Mouse (Mus musculus) intestine, embryonic 15.5 days (tissue): ENCODE results near the gene Fam243. TPM values are rescaled to one million over a fixed set of nuclear protein-coding genes. Genes with fewer than 3 reads are reported as not detected.
A peak's percentile ranks its signal among the peaks of the same experiment; 100 is the strongest.

ENCODE experiments used
- ATAC-seq: fragments of 200-750 bp; cut with Nextera tagmentation; 2 replicates; pipeline ENCODE4 v1.8.0; 2017; ENCODE audit warnings: moderate TSS enrichment, moderate library complexity
- H3K27ac ChIP-seq: fragments of 300-500 bp; sonication (generic); 2 replicates; pipeline ENCODE4 v1.5.1; 2015; ENCODE audit warnings: mild to moderate bottlenecking, inconsistent platforms
- H3K27me3 ChIP-seq: fragments of 300-500 bp; sonication (generic); replicated peaks from 2 replicates; pipeline ENCODE4 v1.6.1; 2015; ENCODE audit warnings: inconsistent platforms
- H3K36me3 ChIP-seq: fragments of 300-500 bp; sonication (generic); 2 replicates; pipeline ENCODE4 v1.6.1; 2015; ENCODE audit warnings: inconsistent platforms
- H3K4me1 ChIP-seq: fragments of 300-500 bp; sonication (generic); replicated peaks from 2 replicates; pipeline ENCODE4 v1.6.1; 2015; ENCODE audit warnings: inconsistent platforms
- H3K4me2 ChIP-seq: fragments of 300-500 bp; sonication (generic); replicated peaks from 2 replicates; pipeline ENCODE4 v1.6.1; 2015; ENCODE audit warnings: mild to moderate bottlenecking, inconsistent platforms
- H3K4me3 ChIP-seq: fragments of 300-500 bp; sonication (generic); replicated peaks from 2 replicates; pipeline ENCODE4 v1.5.1; 2015; ENCODE audit warnings: inconsistent platforms
- H3K9ac ChIP-seq: fragments of 300-500 bp; sonication (generic); 2 replicates; pipeline ENCODE4 v1.6.1; 2015; ENCODE audit warnings: inconsistent platforms
- H3K9me3 ChIP-seq: fragments of 300-500 bp; sonication (generic); 2 replicates; pipeline ENCODE4 v1.6.1; 2016; ENCODE audit warnings: inconsistent platforms
- WGBS: fragments of 180-500 bp; shearing (Covaris S2); methylation state at CpG from one replicate; pipeline ENCODE4 v1.1.7; 2015; 5-methylcytosine and 5-hydroxymethylcytosine counted together
- polyA plus RNA-seq: library from polyadenylated mRNA; unstranded; fragments of >200 nt; fragmentation: Nextera tagmentation; extraction: Ambion mirVana; gene quantifications from 2 replicates; pipeline ENCODE4 v1.2.1, GENCODE M21; 2015

Gene Fam243
- polyA plus RNA-seq, 1 experiment from 2014 or later: not detected

GRCm38 (mm10) chr16:92316049-92316738 lies 5.0 kb downstream of the Fam243 start:
- Histone ChIP-seq H3K4me2 (no peak overlapping the region), H3K27ac (no peak overlapping the region), H3K9ac (no peak overlapping the region), H3K36me3 (peaks cover 4% of the 10 kb centered on the region; the same call in 1 of the 2 replicates), H3K4me1 (0 out of 2 replicates have a peak, but pooled peaks cover 3% of the 10 kb centered on the region), H3K27me3 (no peaks in the 10 kb centered on the region), H3K4me3 (no peak overlapping the region), H3K9me3 (no peaks in the 10 kb centered on the region)
- peak; percentile 54 for ATAC-seq
- 71% methylated on average over 7 of the region's 7 CpGs for WGBS

GRCm38 (mm10) chr16:92313953-92314741 lies 7.1 kb downstream of the Fam243 start:
- H3K27me3 ChIP-seq: no peaks in the 10 kb centered on the region
- 0 out of 2 replicates have a peak, but pooled peaks cover 3% of the 10 kb centered on the region for H3K4me1 ChIP-seq
- 46% methylated on average over 13 of the region's 13 CpGs for WGBS
- no peak overlapping the region for H3K9ac ChIP-seq
- no peak overlapping the region for H3K4me2 ChIP-seq
- H3K27ac ChIP-seq: no peak overlapping the region
- no peak overlapping the region for H3K4me3 ChIP-seq
- H3K9me3 ChIP-seq: no peaks in the 10 kb centered on the region
- H3K36me3 ChIP-seq: peaks cover 4% of the 10 kb centered on the region; the same call in 1 of the 2 replicates
- ATAC-seq: peak; percentile 52

- H3K4me2 ChIP-seq: no peak overlapping the region
- 55% methylated on average over 4 of the region's 4 CpGs for whole genome bisulfite sequencing
- H3K36me3 ChIP-seq: peaks cover 22% of the 10 kb centered on the region
- no peak overlapping the region for H3K27ac ChIP-seq
- H3K4me1 ChIP-seq: no peaks in the 10 kb centered on the region
- H3K9ac ChIP-seq: no peak overlapping the region
- no peaks in the 10 kb centered on the region for H3K9me3 ChIP-seq
- ATAC-seq: no peak
- H3K4me3 ChIP-seq: no peak overlapping the region
- no peaks in the 10 kb centered on the region for H3K27me3 ChIP-seq
Observed at GRCm38 (mm10) chr16:92309126-92309525, 12.1 kb downstream of the Fam243 start.

- Histone ChIP-seq H3K9ac (no peak overlapping the region), H3K36me3 (peaks cover 22% of the 10 kb centered on the region), H3K4me3 (no peak overlapping the region), H3K27ac (no peak overlapping the region), H3K9me3 (no peaks in the 10 kb centered on the region), H3K4me1 (no peaks in the 10 kb centered on the region), H3K4me2 (no peak overlapping the region), H3K27me3 (no peaks in the 10 kb centered on the region)
- WGBS: 77% methylated on average over 3 of the region's 3 CpGs
- no peak for ATAC-seq
Observed at GRCm38 (mm10) chr16:92307947-92308346, 13.3 kb downstream of the Fam243 start.

- peaks cover 19% of the 10 kb centered on the region for H3K36me3 ChIP-seq
- no peak overlapping the region for H3K4me3 ChIP-seq
- H3K9me3 ChIP-seq: no peaks in the 10 kb centered on the region
- H3K27ac ChIP-seq: no peak overlapping the region
- H3K9ac ChIP-seq: no peak overlapping the region
- WGBS: 83% methylated on average over 2 of the region's 2 CpGs
- no peak overlapping the region for H3K4me2 ChIP-seq
- no peaks in the 10 kb centered on the region for H3K27me3 ChIP-seq
- ATAC-seq: no peak
- peaks cover 9% of the 10 kb centered on the region; the same call in 1 of the 2 replicates for H3K4me1 ChIP-seq
Observed at GRCm38 (mm10) chr16:92305519-92305918, 15.7 kb downstream of the Fam243 start.

- Histone ChIP-seq H3K9ac (0 out of 2 replicates have a peak overlapping the region, but pooled peaks have one; percentile 71), H3K4me2 (peak overlapping the region; percentile 81), H3K27me3 (no peaks in the 10 kb centered on the region), H3K36me3 (peaks cover 13% of the 10 kb centered on the region; the same call in 1 of the 2 replicates), H3K4me3 (no peak overlapping the region), H3K4me1 (peaks cover 9% of the 10 kb centered on the region; the same call in 1 of the 2 replicates), H3K9me3 (no peaks in the 10 kb centered on the region), H3K27ac (no peak overlapping the region)
- ATAC-seq: no peak
- 53% methylated on average over 5 of the region's 5 CpGs for WGBS
Observed at GRCm38 (mm10) chr16:92302506-92302905, 18.7 kb downstream of the Fam243 start.

- 29% methylated on average over 5 of the region's 5 CpGs for WGBS
- Histone ChIP-seq H3K4me2 (peak overlapping the region; percentile 81), H3K4me1 (peaks cover 9% of the 10 kb centered on the region; the same call in 1 of the 2 replicates), H3K4me3 (peak overlapping the region; percentile 64), H3K27me3 (no peaks in the 10 kb centered on the region), H3K36me3 (peaks cover 12% of the 10 kb centered on the region; the same call in 1 of the 2 replicates), H3K9ac (peak overlapping the region; percentile 71), H3K9me3 (no peaks in the 10 kb centered on the region), H3K27ac (0 out of 2 replicates have a peak overlapping the region, but pooled peaks have one; percentile 67)
- no peak for ATAC-seq
Observed at GRCm38 (mm10) chr16:92301989-92302388, 19.3 kb downstream of the Fam243 start.

GRCm38 (mm10) chr16:92301412-92301806 lies 19.8 kb downstream of the Fam243 start:
- H3K27me3 ChIP-seq: no peaks in the 10 kb centered on the region
- H3K4me1 ChIP-seq: peaks cover 9% of the 10 kb centered on the region; the same call in 1 of the 2 replicates
- WGBS: under 1% methylated on average over 12 of the region's 12 CpGs
- peak; percentile 75 for ATAC-seq
- peak overlapping the region; percentile 67; the same call in 1 of the 2 replicates for H3K27ac ChIP-seq
- H3K4me3 ChIP-seq: peak overlapping the region; percentile 64
- peaks cover 7% of the 10 kb centered on the region; the same call in 1 of the 2 replicates for H3K36me3 ChIP-seq
- H3K9me3 ChIP-seq: no peaks in the 10 kb centered on the region
- peak overlapping the region; percentile 81 for H3K4me2 ChIP-seq
- peak overlapping the region; percentile 71 for H3K9ac ChIP-seq

GRCm38 (mm10) chr16:92300649-92301411 lies 20.4 kb downstream of the Fam243 start, which contains the start of gene Smim11:
Smim11 (plus strand) TSS chr16:92301286.
- peak within 1 kb of the TSS; percentile 71; the same call in 1 of the 2 replicates for H3K27ac ChIP-seq
- peaks cover 4% of the 10 kb centered on the region; the same call in 1 of the 2 replicates for H3K36me3 ChIP-seq
- 8% methylated on average over 32 of the region's 32 CpGs for WGBS
- no peaks in the 10 kb centered on the region for H3K27me3 ChIP-seq
- peak; percentile 96 for ATAC-seq
- peak within 1 kb of the TSS; percentile 64 for H3K4me3 ChIP-seq
- H3K9ac ChIP-seq: peak within 1 kb of the TSS; percentile 71
- H3K4me1 ChIP-seq: peaks cover 9% of the 10 kb centered on the region; the same call in 1 of the 2 replicates
- no peaks in the 10 kb centered on the region for H3K9me3 ChIP-seq
- peak within 1 kb of the TSS; percentile 81 for H3K4me2 ChIP-seq

- no peaks in the 10 kb centered on the region for H3K9me3 ChIP-seq
- WGBS: 65% methylated on average over 2 of the region's 2 CpGs
- H3K36me3 ChIP-seq: no peaks in the 10 kb centered on the region
- no peak for ATAC-seq
- no peak overlapping the region for H3K9ac ChIP-seq
- H3K4me2 ChIP-seq: no peak overlapping the region
- H3K27me3 ChIP-seq: no peaks in the 10 kb centered on the region
- H3K4me3 ChIP-seq: no peak overlapping the region
- H3K4me1 ChIP-seq: no peaks in the 10 kb centered on the region
- H3K27ac ChIP-seq: no peak overlapping the region
Observed at GRCm38 (mm10) chr16:92295328-92295727, 25.9 kb downstream of the Fam243 start.

- no peak overlapping the region for H3K4me3 ChIP-seq
- H3K9me3 ChIP-seq: no peaks in the 10 kb centered on the region
- no peak overlapping the region for H3K4me2 ChIP-seq
- no peaks in the 10 kb centered on the region for H3K27me3 ChIP-seq
- no peak for ATAC-seq
- H3K9ac ChIP-seq: no peak overlapping the region
- H3K27ac ChIP-seq: no peak overlapping the region
- 43% methylated on average over 12 of the region's 12 CpGs for WGBS
- H3K36me3 ChIP-seq: no peaks in the 10 kb centered on the region
- H3K4me1 ChIP-seq: no peaks in the 10 kb centered on the region
Observed at GRCm38 (mm10) chr16:92294267-92294970, 26.8 kb downstream of the Fam243 start.
